Mouse (Mus musculus): ENCODE measurements at regions not wholly inside any gene's neighbourhood (a gene's known extent, or its start where the extent isn't known, plus 50 kb on each side); places are given as distances from the start of the nearest gene placed in this dataset.

DNA sequence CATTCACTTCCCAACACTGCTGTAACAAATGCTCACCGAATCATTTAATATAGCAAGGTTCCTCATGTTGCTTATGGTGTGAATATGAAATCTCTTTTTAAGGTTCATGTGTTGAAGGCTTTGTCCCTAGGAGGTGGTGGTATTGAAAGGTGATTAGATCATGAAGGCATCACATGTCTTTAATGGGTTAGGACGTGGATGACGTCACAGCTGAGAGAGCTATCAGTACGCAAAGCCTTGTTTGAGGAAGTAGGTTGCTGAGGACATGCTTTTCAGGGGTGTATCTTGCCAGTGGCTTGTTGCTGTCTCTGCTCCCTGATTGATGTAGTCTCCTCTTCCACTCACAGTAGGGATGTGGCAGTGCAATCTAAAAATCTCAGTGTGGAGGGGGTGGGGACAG is 69.8 kb upstream of the Arsj start:
- no peak for DNase-seq (ENCODE audit: low read depth, low spot score)

DNA sequence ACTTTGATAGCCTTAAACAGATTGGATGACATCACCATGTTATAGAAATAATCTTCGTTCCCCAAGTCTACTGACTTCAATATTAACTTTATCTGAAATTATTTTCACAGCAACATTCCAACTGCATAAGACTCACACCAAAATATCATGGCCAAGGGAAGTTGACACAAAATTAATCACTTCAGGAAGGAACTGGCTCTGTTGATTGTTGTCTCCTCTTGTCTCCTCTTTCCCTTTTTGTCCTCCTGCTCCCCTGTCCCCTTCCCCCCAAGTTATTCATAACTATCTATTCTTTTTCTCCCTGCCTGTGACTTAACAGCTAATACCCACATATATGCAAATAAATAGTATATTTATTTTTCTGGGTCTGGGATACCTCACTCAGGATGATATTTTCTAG is 67.6 kb upstream of the Arsj start:
- DNase-seq (ENCODE audit: low read depth, low spot score) = no peak

DNA sequence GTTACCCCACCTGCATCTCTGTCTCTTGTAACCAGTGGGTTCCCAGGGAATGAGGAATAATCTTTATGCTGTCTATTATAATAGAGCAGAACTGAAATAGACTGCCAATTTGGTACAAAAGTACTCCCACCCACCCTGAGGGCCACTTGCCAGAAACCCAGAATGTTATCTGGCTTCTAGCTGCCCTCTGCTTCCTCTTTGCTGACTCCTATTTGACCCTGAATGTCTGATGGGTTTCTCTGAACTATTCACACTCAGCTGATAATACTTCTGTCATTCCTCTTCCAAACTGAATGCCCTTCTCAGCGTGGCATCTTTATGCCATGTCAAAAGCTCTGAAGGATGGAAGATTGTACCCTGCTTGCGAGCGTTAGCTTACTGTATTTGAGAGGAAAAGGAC is 64.2 kb upstream of the Arsj start:
- DNase-seq (ENCODE audit: low read depth, low spot score) = no peak

DNA sequence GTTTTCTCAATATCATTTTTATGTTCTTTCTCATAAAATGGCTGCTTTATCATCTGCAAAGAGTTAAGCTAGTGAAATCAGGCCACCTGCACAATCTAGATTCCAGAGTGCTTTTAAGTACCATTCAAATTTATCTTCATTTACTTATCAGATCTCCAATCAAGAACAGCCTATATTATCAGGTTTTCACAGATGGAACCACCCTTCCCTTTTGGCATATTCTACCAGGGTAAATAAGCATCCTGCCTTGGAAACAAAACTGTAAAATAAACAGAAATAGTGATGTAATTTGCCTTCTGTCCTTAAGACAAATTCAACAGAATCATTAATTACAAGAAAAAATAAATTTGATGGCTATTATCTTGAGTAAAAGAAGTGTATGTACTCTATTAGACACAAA is 55.2 kb upstream of the Arsj start:
- no peak for DNase-seq (ENCODE audit: low read depth, low spot score)

Measured in ZHBTc4 (cell line).